Mouse (Mus musculus): Measurements from ENCODE around the gene Trdn.

- TF ChIP-seq POLR2A (IDR thresholded peaks at IDR 0.05; ENCODE audit: low read depth, low read length) (no peak), CTCF (IDR thresholded peaks at IDR 0.05; ENCODE audit: borderline replicate concordance, insufficient read depth, low read length) (no peak)
These were observed 2.7 kb downstream of the Trdn start for GRCm38 (mm10) chr10:33082961-33083626.

All from embryonic fibroblast, embryonic 13.5 days (primary cell).